Mouse (Mus musculus): ENCODE measurements around the gene 1700012B07Rik.

1700012B07Rik gene

DNA sequence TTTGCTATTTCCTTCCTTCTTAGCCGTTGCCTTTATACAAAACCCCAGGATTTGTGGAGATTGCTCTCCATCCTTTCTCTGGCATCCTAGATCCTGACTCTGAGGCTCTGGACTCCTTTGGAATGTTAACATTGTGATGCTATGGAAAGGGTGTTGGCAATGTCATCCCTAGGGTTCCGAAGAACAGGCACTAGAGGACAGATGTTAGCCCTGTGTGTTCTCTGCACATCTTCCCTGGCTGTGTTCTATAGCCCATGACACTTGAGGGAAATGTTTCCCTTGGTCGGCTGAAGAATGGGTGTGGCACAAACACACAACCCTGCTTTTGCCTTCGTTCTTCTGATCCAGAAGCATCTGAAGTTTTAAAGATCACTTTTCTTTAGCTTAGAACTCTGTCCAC lies at the start of gene 1700012B07Rik:
Gene 1700012B07Rik, minus strand, starts transcription at position 101 of the 400 bp plus-strand sequence.
- no peak for DNase-seq (ENCODE audit: low spot score in 2 of 2)

GRCm38 (mm10) chr11:109876767-109877166 lies 48.9 kb upstream of the 1700012B07Rik start:
- no peak for DNase-seq (ENCODE audit: low spot score in 2 of 2)

DNA sequence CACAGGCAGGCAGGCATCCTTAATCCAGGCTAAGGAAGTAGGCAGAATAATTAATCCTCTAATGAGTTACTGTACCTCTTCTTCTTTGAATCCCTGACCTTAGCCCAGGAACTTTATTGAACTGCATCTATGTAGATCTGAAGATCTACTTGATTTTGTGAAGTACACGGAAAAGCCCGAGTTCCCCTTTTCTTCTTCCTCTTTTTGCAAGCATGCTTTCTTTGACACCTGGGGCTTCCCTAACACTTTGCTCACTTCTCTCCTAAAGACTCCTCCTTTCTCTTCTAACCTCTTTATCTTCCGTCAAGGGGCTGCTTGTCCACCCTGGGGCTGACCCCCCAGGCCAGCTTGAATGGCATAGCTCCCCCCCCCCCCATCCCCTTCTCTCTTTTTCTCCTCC lies 48.0 kb upstream of the 1700012B07Rik start:
- no peak for DNase-seq (ENCODE audit: low spot score in 2 of 2)

DNA sequence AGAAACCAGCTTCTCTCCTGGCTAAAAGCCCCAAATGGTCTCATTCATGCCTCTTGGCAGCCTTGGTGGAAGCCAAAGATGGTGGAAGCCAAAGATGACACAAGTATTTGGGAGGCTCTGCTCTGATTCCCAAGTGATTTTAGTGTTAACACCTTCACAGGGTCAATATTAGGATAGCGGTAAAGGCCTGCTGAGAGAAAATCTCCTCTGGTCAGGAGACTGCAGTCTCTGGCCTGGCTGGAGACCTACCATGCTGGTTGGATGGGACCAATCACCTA lies 47.6 kb upstream of the 1700012B07Rik start:
- DNase-seq (ENCODE audit: low spot score in 2 of 2): no peak

- DNase-seq (ENCODE audit: low spot score in 2 of 2): no peak
Observed at GRCm38 (mm10) chr11:109874651-109875524, 47.0 kb upstream of the 1700012B07Rik start.

DNA sequence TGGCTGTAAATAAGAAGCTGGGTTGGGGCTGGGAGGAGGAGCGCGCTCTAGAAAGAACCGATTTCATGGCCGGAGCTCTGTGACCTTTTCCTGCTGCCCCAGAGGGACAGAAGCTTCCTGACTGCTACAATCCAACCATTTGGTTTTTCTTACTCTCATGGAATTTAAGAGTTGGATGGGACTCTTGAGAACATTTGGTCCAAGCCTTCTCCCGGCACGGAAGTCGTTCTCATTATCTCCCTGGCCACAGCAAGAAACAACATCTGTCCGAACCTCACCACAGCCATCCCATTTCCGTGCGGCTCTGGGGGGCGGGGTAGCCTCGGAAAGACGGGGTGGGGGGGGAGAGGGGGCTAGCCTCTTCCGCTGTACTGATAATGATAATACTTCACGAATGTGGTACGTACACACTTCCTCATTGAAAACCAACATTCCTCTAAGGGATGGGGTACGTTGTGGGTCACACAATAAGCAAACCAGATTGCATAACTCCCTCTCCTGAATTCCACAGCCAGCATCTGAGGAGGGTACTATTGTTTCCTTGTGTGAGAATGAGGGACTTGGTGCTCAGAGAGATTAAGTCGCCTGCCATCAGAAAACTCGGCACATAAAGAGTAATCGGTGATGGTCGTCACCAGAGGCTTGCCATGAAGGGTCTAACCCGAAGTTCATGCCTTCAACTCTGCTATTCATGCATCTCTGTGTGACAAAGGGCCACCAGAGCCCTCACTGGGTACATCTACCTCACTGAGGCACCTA lies 46.2 kb upstream of the 1700012B07Rik start:
- DNase-seq (ENCODE audit: low spot score in 2 of 2): no peak

- DNase-seq (ENCODE audit: low spot score in 2 of 2): peak in 1 of 2 experiments; percentile 31
Observed at GRCm38 (mm10) chr11:109873161-109873775, 45.4 kb upstream of the 1700012B07Rik start.

- no peak for DNase-seq (ENCODE audit: low spot score in 2 of 2)
Observed at GRCm38 (mm10) chr11:109872674-109873073, 44.8 kb upstream of the 1700012B07Rik start.

DNA sequence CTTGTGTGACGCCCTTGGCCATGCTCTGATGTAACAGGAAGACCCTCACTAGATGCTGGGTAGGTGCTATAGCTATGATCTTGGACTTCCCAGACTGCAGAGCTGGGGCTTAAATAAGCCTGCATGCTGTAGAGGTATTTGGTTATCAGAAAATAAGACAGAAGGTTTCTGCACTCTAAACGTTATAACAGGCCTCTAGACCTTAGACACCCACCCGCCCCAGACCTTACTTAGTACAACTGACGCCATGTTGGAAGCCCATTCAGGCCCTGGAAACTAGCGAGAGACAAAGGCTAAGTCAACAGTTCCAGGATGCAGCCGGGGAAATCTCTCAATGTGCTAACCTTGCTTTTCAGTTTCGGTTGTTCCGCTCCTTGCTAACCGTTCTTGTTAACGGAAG lies 44.2 kb upstream of the 1700012B07Rik start:
- DNase-seq (ENCODE audit: low spot score in 2 of 2): no peak

GRCm38 (mm10) chr11:109867861-109868260 lies 40.0 kb upstream of the 1700012B07Rik start:
- no peak for DNase-seq (ENCODE audit: low spot score in 2 of 2)

- no peak for DNase-seq (ENCODE audit: low spot score in 2 of 2)
Observed at GRCm38 (mm10) chr11:109866537-109867160, 38.8 kb upstream of the 1700012B07Rik start.

DNA sequence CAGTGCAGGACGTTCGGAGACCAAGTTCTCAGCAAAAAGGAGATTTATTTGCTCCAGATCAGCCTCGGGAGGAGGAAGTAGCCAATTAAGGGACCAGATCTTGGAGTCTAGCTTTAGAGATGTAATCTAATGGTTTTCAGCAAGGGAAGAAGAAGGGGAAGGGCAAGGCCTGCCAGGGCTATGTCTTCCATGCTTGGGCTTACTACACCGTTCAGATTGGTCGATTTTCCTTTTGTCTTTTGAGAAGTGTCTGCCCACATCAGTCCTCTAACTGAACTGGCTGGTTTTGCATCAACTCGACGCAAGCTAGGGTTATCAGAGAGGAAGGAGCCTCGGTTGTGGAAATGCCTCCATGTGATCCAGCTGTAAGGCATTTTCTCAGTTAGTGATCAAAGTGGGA lies 37.7 kb upstream of the 1700012B07Rik start:
- DNase-seq (ENCODE audit: low spot score in 2 of 2): no peak

- DNase-seq (ENCODE audit: low spot score in 2 of 2): no peak
Observed at GRCm38 (mm10) chr11:109863951-109864350, 36.1 kb upstream of the 1700012B07Rik start.

DNA sequence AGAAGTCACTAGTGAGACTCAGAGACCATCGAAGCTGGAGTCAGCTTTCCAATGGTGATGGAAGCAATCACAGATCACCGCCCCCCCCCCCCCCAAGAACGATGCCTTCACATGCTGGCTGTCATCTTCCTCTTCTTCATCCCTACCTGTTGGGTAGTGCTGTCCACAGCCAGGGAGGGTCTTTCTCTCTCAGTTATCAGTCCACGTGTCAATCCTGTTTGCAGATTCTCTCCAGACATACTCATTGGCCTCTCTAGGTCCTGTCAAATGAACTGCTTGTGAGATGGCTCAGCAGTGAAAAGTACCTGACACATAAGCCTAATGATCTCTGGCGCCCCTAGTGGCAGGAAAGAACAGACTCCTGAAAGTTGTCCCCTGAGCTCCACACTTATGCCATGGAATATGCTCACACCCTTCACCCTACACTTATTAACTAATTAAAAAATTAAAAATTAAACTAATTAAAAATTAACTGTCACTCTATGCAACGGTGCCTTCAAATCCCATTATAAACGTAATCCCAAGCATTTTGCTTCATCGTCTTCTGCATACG lies 35.4 kb upstream of the 1700012B07Rik start:
- DNase-seq (ENCODE audit: low spot score in 2 of 2): peak; percentile 57 to 59

GRCm38 (mm10) chr11:109860508-109860907 lies 32.7 kb upstream of the 1700012B07Rik start:
- peak; percentile 96 to 97 for DNase-seq (ENCODE audit: low spot score in 2 of 2)

- DNase-seq (ENCODE audit: low spot score in 2 of 2): peak; percentile 25 to 37
Observed at GRCm38 (mm10) chr11:109859939-109860469, 32.2 kb upstream of the 1700012B07Rik start.

GRCm38 (mm10) chr11:109859441-109859840 lies 31.6 kb upstream of the 1700012B07Rik start:
- DNase-seq (ENCODE audit: low spot score in 2 of 2): no peak

- peak in 1 of 2 experiments; percentile 8 for DNase-seq (ENCODE audit: low spot score in 2 of 2)
Observed at GRCm38 (mm10) chr11:109857086-109857485, 29.2 kb upstream of the 1700012B07Rik start.

GRCm38 (mm10) chr11:109854056-109854455 lies 26.2 kb upstream of the 1700012B07Rik start:
- DNase-seq (ENCODE audit: low spot score in 2 of 2): no peak

DNA sequence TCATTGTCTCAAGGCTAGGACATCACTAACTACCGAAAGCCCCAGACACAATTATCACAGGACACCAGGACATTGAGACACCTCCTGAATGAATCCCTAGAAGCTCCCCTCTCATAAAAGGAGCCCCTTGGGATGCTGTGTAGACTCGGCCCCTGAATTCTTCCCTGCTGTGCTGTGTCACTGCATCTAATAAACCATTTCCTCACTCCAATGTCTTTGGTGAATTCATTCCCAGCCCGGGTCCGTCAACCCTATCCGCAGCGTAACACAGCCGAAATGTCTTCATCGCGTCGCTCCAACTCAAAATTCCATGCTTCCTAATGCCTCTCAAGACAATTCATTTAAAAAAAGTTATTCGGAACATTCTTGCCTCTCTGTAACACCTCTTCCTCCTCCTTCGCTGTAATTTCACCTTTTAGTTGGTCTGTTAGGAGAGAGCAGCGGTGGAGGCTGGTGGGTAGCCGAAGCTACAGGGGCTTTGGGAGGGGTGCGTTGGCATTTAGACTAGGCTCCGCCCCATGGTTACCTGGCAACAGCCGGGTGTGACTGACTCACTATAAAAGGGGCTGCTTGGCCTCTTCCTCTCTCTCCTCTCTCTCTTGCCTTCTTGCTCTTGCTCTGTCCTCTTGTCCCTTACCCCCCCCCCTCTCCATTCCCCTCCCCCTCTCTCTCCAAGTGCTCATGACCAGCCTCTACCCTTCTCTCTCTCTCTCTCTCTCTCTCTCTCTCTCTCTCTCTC lies 25.6 kb upstream of the 1700012B07Rik start:
- no peak for DNase-seq (ENCODE audit: low spot score in 2 of 2)

GRCm38 (mm10) chr11:109851996-109852395 lies 24.1 kb upstream of the 1700012B07Rik start:
- no peak for DNase-seq (ENCODE audit: low spot score in 2 of 2)
